Mouse (Mus musculus) heart, postnatal 14 days (tissue): ENCODE data around the gene Dnajc10. TPM values are rescaled to one million over a fixed set of nuclear protein-coding genes. Genes with fewer than 3 reads are reported as not detected.
A peak's percentile ranks its signal among the peaks of the same experiment; 100 is the strongest.

ENCODE experiments used
- DNase-seq, 2 experiments: peaks; one replicate each; pipeline ENCODE4 v3.0.0; 2021 to 2022
- intact Hi-C: fragments of 180-260 bp; cut with DNase I; formaldehyde crosslinking; loops from one replicate; pipeline ENCODE4 v1.15.1; 2025
- total RNA-seq, 2 experiments: library from RNA; stranded (reverse); gene quantifications; 2 replicates each; pipeline ENCODE4 v1.2.3; 2021

Gene Dnajc10
- total RNA-seq, 2 experiments from 2014 or later = 38.6 to 42.3 TPM

- intact Hi-C loops = no loop called here
- DNase-seq = no peak
Measured at GRCm38 (mm10) chr2:80327272-80327671, 12.0 kb downstream of the Dnajc10 start.

- intact Hi-C loops = no loop called here
- no peak for DNase-seq
Measured at GRCm38 (mm10) chr2:80328961-80329653, 13.8 kb downstream of the Dnajc10 start.

DNA sequence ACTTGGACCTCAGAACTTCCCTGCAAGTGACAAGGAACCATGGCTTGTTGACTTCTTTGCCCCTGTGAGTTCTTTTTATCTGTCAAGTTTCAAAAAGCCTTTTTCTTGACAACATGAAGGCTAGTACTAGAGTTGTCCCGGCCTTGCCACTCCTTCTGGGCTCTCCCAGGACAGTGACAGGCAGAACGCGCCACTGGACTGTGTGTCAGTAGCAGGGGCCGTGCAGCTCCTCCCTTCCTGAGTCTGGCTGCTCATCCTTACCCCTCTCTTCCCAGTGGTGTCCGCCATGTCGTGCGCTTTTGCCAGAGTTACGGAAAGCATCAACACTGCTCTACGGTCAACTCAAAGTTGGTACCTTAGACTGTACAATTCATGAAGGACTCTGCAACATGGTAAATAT, 25.3 kb downstream of the Dnajc10 start:
- intact Hi-C loops = no loop called here
- no peak for DNase-seq

DNA sequence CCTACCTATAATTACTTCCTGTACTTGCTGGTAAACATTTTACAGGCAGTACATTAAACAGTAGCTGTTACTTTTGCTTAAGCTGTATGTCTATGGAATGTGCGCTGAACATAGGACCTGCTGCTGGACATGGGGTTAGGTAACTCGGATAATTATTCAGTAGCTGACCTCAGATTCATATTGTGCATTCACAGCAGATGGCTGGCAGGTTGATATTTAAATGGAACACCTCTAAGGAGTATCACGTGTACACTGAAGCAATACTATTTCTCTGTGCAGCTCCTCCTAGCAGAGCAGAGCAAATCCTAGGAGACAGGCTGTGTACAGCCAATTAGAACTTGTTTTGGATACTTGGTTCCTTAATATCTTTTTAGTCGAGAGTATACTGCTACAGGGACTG, 39.3 kb downstream of the Dnajc10 start:
- DNase-seq = no peak
- intact Hi-C loops = loop anchor here (10.0 kb wide), 1 partner anchor 290 kb away; no protein-coding TSS in a partner anchor

- peak in 1 of 2 experiments; percentile 13 for DNase-seq
Measured at GRCm38 (mm10) chr2:80356656-80357231, 41.5 kb downstream of the Dnajc10 start.

DNA sequence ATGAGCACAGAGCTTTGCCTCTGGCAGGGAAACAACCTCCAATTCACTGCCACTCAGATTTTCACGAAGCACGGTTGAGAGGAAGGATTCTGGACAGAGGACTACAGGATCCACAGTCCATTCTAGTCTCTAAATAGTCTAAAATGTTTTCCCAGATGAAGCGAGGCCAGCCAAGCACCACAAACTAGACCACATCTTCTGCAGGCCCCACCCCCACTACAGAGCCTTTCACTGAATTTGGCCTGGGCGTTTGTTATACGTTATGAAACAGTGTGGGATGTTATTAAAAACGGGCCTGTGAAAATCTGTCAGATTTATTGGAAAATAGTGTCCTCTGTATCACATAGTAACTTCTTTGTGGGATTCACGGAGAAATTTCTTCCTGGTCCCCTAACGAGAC, 56.2 kb downstream of the Dnajc10 start:
- intact Hi-C loops = no loop called here
- DNase-seq = no peak

More at GRCm38 (mm10) chr2:80356656-80357231, 41.5 kb downstream of the Dnajc10 start:
- intact Hi-C loops = loop anchor here (2.0 to 10.0 kb wide), 3 partner anchors 91 to 288 kb away; partner anchors contain the start of gene Frzb

DNA sequence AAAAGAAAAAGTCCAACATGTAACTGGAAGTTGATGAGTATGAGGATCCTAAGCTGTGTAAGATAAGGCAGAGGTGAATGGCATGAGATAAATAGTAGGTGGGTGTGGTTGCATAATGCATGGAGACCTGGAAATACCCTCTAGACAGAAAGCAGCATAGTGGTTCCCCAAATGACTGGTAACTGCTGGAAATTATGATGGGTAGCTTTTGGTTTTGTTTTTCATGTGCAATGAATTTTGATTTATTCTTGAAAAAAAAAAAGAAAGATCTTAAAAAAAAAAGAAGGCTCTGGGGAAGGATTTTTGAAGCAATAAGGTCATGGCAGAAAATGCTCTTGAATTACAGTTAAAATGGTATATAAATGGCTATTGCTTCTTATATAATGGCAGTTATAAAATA, 59.6 kb downstream of the Dnajc10 start:
- intact Hi-C loops = no loop called here
- DNase-seq = no peak

GRCm38 (mm10) chr2:80379848-80380247, 64.6 kb downstream of the Dnajc10 start:
- DNase-seq = no peak
- intact Hi-C loops = no loop called here

DNA sequence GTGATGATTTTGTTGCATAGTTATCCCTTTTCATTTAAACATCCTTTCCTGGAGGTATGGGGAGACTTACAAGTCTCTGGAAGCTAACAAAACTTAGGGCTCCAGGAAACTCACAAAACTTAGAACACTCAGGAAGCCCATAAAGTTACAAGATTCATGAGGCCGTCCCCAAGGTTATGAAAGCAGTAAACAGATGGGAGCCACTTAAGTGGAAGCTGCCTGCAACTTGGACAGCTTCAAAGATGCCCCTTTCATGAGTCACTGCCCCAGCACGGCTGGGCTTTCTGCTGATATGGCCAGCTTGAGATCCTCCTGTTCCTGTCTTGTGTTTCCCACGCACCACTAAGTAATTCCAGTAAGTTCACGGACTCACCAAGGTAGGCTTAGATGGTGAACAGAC, 69.2 kb downstream of the Dnajc10 start:
- intact Hi-C loops = no loop called here
- DNase-seq = no peak

GRCm38 (mm10) chr2:80386255-80386654, 71.0 kb downstream of the Dnajc10 start:
- DNase-seq = no peak
- intact Hi-C loops = no loop called here

DNA sequence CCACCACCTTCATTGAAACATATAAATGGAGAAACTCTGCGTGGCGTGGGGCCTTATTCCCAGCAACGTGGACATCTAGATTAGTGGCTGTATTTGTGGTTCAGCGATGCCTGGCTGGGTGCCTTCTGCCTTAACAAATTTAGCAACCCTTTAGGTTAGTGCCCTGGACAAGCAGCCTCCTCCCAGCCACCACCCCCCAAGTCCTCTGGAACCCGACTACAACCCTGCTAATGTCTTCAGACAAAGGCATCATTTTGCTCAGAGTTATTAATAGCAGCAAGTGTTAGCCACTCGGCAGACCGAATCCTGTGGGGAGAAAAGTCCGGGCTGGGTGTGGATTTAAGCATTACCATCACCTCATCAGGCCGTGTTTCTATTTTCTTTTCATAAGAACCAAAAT, 72.4 kb downstream of the Dnajc10 start:
- intact Hi-C loops = no loop called here
- peak; percentile 4 to 15 for DNase-seq

DNA sequence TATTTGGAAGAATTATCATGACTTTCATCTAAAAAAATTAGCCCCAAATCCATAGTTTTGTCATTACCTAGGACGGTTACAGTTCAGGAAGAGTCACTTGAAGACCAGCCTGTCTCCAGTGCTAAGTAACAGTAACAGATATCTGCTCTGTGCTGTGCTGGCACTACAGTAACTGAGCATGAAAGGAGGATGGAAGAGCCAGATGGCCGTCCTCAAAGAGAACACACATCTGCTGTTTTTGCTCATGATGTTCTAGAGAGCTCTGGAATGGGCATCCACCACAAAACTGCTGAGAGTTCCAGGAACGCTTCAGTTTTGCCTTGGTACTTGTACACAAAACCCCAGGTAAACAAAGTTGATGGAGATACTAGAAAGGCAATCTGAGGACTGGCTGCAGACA, 73.1 kb downstream of the Dnajc10 start:
- no peak for DNase-seq
- intact Hi-C loops = no loop called here

- no peak for DNase-seq
- intact Hi-C loops = no loop called here
Measured at GRCm38 (mm10) chr2:80396057-80396456, 80.8 kb downstream of the Dnajc10 start.

- intact Hi-C loops = no loop called here
- no peak for DNase-seq
Measured at GRCm38 (mm10) chr2:80396864-80397263, 81.6 kb downstream of the Dnajc10 start.

- intact Hi-C loops = no loop called here
- no peak for DNase-seq
Measured at GRCm38 (mm10) chr2:80398595-80399099, 83.4 kb downstream of the Dnajc10 start.

Other genes starting within 250 kb of the Dnajc10 start
- gene Pde1a, start 186.0 kb upstream of the Dnajc10 start, total RNA-seq = 10 to 100 TPM in 1 of 2 experiments, 1 to 10 TPM in 1; 9.4 to 10.8 TPM
- not detected for gene Prdx6b, start 23.0 kb upstream of the Dnajc10 start, total RNA-seq
- gene Frzb, start 132.2 kb downstream of the Dnajc10 start, total RNA-seq = 1 to 10 TPM; 5.4 to 6.0 TPM